Mouse (Mus musculus) right cerebral cortex, postnatal 4 days (tissue): Measurements from ENCODE around the gene Ahdc1.

Experiments
- DNase-seq: peaks from one replicate; pipeline ENCODE4 v3.0.0-alpha.2; 2022

Ahdc1 gene

GRCm38 (mm10) chr4:133011028-133011820 is at the start of gene Ahdc1:
Ahdc1 (plus strand) TSS chr4:133011260.
- peak; percentile 93 for DNase-seq

GRCm38 (mm10) chr4:132961866-132962265 is 49.2 kb upstream of the Ahdc1 start:
- DNase-seq = no peak

- no peak for DNase-seq
These were observed 48.4 kb upstream of the Ahdc1 start for GRCm38 (mm10) chr4:132962628-132963027.

GRCm38 (mm10) chr4:132963436-132963835 is 47.6 kb upstream of the Ahdc1 start:
- no peak for DNase-seq

GRCm38 (mm10) chr4:132964064-132964463 is 47.0 kb upstream of the Ahdc1 start:
- no peak for DNase-seq

- no peak for DNase-seq
These were observed 46.6 kb upstream of the Ahdc1 start for GRCm38 (mm10) chr4:132964473-132964872.

GRCm38 (mm10) chr4:132968105-132968938 is 42.7 kb upstream of the Ahdc1 start:
- no peak for DNase-seq

GRCm38 (mm10) chr4:132971601-132972000 is 39.5 kb upstream of the Ahdc1 start:
- no peak for DNase-seq

- no peak for DNase-seq
These were observed 39.0 kb upstream of the Ahdc1 start for GRCm38 (mm10) chr4:132972101-132972500.

GRCm38 (mm10) chr4:132972556-132972955 is 38.5 kb upstream of the Ahdc1 start:
- DNase-seq = no peak

- DNase-seq = no peak
These were observed 37.9 kb upstream of the Ahdc1 start for GRCm38 (mm10) chr4:132973186-132973585.

- DNase-seq = no peak
These were observed 37.2 kb upstream of the Ahdc1 start, which contains the start of gene Fgr for GRCm38 (mm10) chr4:132973814-132974398. Fgr (plus strand) TSS chr4:132974095.

- DNase-seq = peak; percentile 58
These were observed 36.2 kb upstream of the Ahdc1 start for GRCm38 (mm10) chr4:132974904-132975303.

- DNase-seq = no peak
These were observed 35.3 kb upstream of the Ahdc1 start for GRCm38 (mm10) chr4:132975791-132976190.

GRCm38 (mm10) chr4:132976729-132977128 is 34.3 kb upstream of the Ahdc1 start:
- no peak for DNase-seq

- DNase-seq = no peak
These were observed 33.5 kb upstream of the Ahdc1 start for GRCm38 (mm10) chr4:132977597-132977996.

- no peak for DNase-seq
These were observed 31.9 kb upstream of the Ahdc1 start for GRCm38 (mm10) chr4:132979186-132979585.

- no peak for DNase-seq
These were observed 29.4 kb upstream of the Ahdc1 start for GRCm38 (mm10) chr4:132981621-132982020.

GRCm38 (mm10) chr4:132982999-132983398 is 28.1 kb upstream of the Ahdc1 start:
- DNase-seq = no peak

GRCm38 (mm10) chr4:132983664-132984512 is 27.2 kb upstream of the Ahdc1 start:
- DNase-seq = peak; percentile 44

- no peak for DNase-seq
These were observed 22.3 kb upstream of the Ahdc1 start for GRCm38 (mm10) chr4:132988581-132989355.

GRCm38 (mm10) chr4:132993553-132993952 is 17.5 kb upstream of the Ahdc1 start:
- DNase-seq = no peak
